In genomic region chr1:33663163-33663562, GRCm38 (mm10) we compare ENCODE assay signal across 8 mouse cellular contexts. TPM values are rescaled to one million over a fixed set of nuclear protein-coding genes. Genes with fewer than 3 reads are reported as not detected.
DNase-seq lines count a peak whose midpoint lies in the region; ATAC-seq and TF ChIP-seq lines count a peak whose summit lies in the region.
"Had no signal": no experiment of that assay in that cellular context is flagged by ENCODE, and none has a peak within 500 bp of the region (broad histone marks: within the 10 kb centered on the region; RNA-seq: fewer than 3 reads in every experiment).

No protein-coding gene starts in this region.

- H3K4me2 ChIP-seq in kidney, embryonic 16.5 days (replicated peaks; ENCODE audit: low read depth, low read length) = no peak overlapping the region
- H3K4me2 ChIP-seq: lung, embryonic 15.5 days had no signal

- no peaks in the 10 kb centered on the region; the same call in 1 of the 2 replicates for H3K36me3 ChIP-seq in kidney, adult 2 months (ENCODE audit: control insufficient read depth, insufficient read depth, low read length)
- peaks cover 20% of the 10 kb centered on the region; the same call in 1 of the 2 replicates for H3K36me3 ChIP-seq in kidney, embryonic 16.5 days (ENCODE audit: insufficient read depth, low read length)

- no peak for TF ChIP-seq CTCF in kidney, adult 2 months (conservative IDR thresholded peaks at IDR 0.05; ENCODE audit: insufficient read depth, insufficient read length, low read depth, low read length)

- no peaks in the 10 kb centered on the region for H3K27me3 ChIP-seq in kidney, adult 2 months (replicated peaks; ENCODE audit: control insufficient read depth, insufficient read depth, low read length)
- H3K27me3 ChIP-seq in kidney, embryonic 16.5 days (ENCODE audit: insufficient read depth, low read length) = no peaks in the 10 kb centered on the region
- H3K27me3 ChIP-seq: lung, embryonic 15.5 days had no signal

- no peak for TF ChIP-seq POLR2A in kidney, adult 2 months (IDR thresholded peaks at IDR 0.05; ENCODE audit: low read depth, low read length)

- DNase-seq in kidney, adult 2 months = peak; percentile 38
- DNase-seq in 416B (ENCODE audit: low read depth) = peak; percentile 71
- DNase-seq in embryo, embryonic 9.5 days (ENCODE audit: extremely low spot score) = peak; percentile 10
- no peak for DNase-seq in spleen, adult 18-20 months

- H3K9me3 ChIP-seq in kidney, embryonic 16.5 days (ENCODE audit: low read length) = no peaks in the 10 kb centered on the region
- H3K9me3 ChIP-seq: lung, embryonic 15.5 days had no signal

- H3K4me3 ChIP-seq in kidney, adult 2 months (ENCODE audit: insufficient read depth, low read depth, low read length) = no peak overlapping the region
- no peak overlapping the region for H3K4me3 ChIP-seq in kidney, embryonic 16.5 days (ENCODE audit: low read length)
- H3K4me3 ChIP-seq: lung, embryonic 15.5 days had no signal

- H3K27ac ChIP-seq in kidney, adult 2 months (ENCODE audit: insufficient read depth, low read depth, low read length) = no peak overlapping the region
- no peak overlapping the region for H3K27ac ChIP-seq in kidney, embryonic 16.5 days (ENCODE audit: low read length)
- H3K27ac ChIP-seq: lung, embryonic 15.5 days had no signal

- H3K9ac ChIP-seq in kidney, embryonic 16.5 days (replicated peaks; ENCODE audit: low read length) = no peak overlapping the region
- H3K9ac ChIP-seq: lung, embryonic 15.5 days had no signal

- H3K4me1 ChIP-seq in kidney, adult 2 months (ENCODE audit: control insufficient read depth, insufficient read depth, low read length) = no peaks in the 10 kb centered on the region
- no peaks in the 10 kb centered on the region for H3K4me1 ChIP-seq in kidney, embryonic 16.5 days (ENCODE audit: insufficient read depth, low read length)
- H3K4me1 ChIP-seq: lung, embryonic 15.5 days had no signal

- no peak for ATAC-seq in kidney, embryonic 16.5 days (ENCODE audit: low FRiP score, low TSS enrichment)
- ATAC-seq in CD4-positive, CD25-positive, alpha-beta regulatory T cell, adult 4 months = peak; percentile 78
- no peak for ATAC-seq in monocyte, adult 5-6 weeks (replicated peaks; ENCODE audit: insufficient number of reproducible peaks, low FRiP score, low TSS enrichment, poor library complexity, severe bottlenecking)

RNA-seq across cellular contexts. Expression of gene Prim2, which starts 6.4 kb away (rescaled TPM):
- 2.9 and 3.0 TPM in 2 replicates for polyA plus RNA-seq in kidney, adult 2 months (2012; rRNA removed)
- polyA plus RNA-seq in kidney, embryonic 16.5 days (2015; fragmentation: Nextera tagmentation; extraction: Ambion mirVana) = 35.8 and 36.3 TPM in 2 replicates
- polyA plus RNA-seq in CD4-positive, CD25-positive, alpha-beta regulatory T cell, adult 4 months (2017; shearing (Covaris generic)) = 10 to 100 TPM; 19.8 to 23.3 TPM
- 17.7 to 27.7 TPM (median 21.9 TPM) in 3 replicates for total RNA-seq in monocyte, adult 5-6 weeks (2017)

RNA-seq across cellular contexts. Expression of gene Rab23, which starts 56.5 kb away (rescaled TPM):
- 7.3 and 7.5 TPM in 2 replicates for polyA plus RNA-seq in kidney, adult 2 months (2012; rRNA removed)
- polyA plus RNA-seq in kidney, embryonic 16.5 days (2015; fragmentation: Nextera tagmentation; extraction: Ambion mirVana) = 26.8 and 27.5 TPM in 2 replicates
- 1 to 10 TPM; 8.0 to 9.7 TPM for polyA plus RNA-seq in CD4-positive, CD25-positive, alpha-beta regulatory T cell, adult 4 months (2017; shearing (Covaris generic))
- total RNA-seq in monocyte, adult 5-6 weeks (2017) = 0.57 to 4.4 TPM (median 1.8 TPM) in 3 replicates

Comparison
In these comparisons a context has a peak if more than half of its experiments do, and no peak if none do; other contexts are left out.
1. DNase-seq: peak in kidney, adult 2 months (single experiment), 416B (single experiment) and embryo, embryonic 9.5 days (single experiment); none in spleen, adult 18-20 months (0 of 2).